Mouse (Mus musculus) lung, postnatal 0 days (tissue): ENCODE data around the gene Grap2.

Source experiments
- CTCF ChIP-seq: IDR thresholded peaks from 2 replicates; pipeline ENCODE4 v1.5.1; 2016; ENCODE audit warnings: antibody characterized with exemption, mild to moderate bottlenecking
- EP300 ChIP-seq: IDR thresholded peaks from 2 replicates; pipeline ENCODE4 v1.6.1; 2016; ENCODE audit warnings: antibody characterized with exemption, mild to moderate bottlenecking, control low read depth

- TF ChIP-seq CTCF, result no peak
- no peak for TF ChIP-seq EP300
Measured at GRCm38 (mm10) chr15:80572811-80573520, 572 bp downstream of the Grap2 start.
